Mouse (Mus musculus): Measurements from ENCODE around the gene Abcc2. TPM values are rescaled to one million over a fixed set of nuclear protein-coding genes. Genes with fewer than 3 reads are reported as not detected.

The Abcc2 gene
- polyA plus RNA-seq, 1 experiment from 2014 or later: not detected

GRCm38 (mm10) chr19:43786249-43787026, 4.4 kb downstream of the Abcc2 start:
- Histone ChIP-seq H3K4me2 (no peak overlapping the region), H3K9ac (no peak overlapping the region), H3K9me3 (no peaks in the 10 kb centered on the region), H3K27ac (no peak overlapping the region), H3K27me3 (no peaks in the 10 kb centered on the region), H3K4me3 (replicated peaks) (no peak overlapping the region), H3K4me1 (no peaks in the 10 kb centered on the region), H3K36me3 (replicated peaks) (no peaks in the 10 kb centered on the region)
- WGBS: 87% methylated on average over 13 of the region's 13 CpGs
- ATAC-seq (ENCODE audit: low FRiP score): no peak

- no peak overlapping the region for H3K4me2 ChIP-seq
- no peaks in the 10 kb centered on the region for H3K36me3 ChIP-seq (replicated peaks)
- ATAC-seq (ENCODE audit: low FRiP score): no peak
- H3K27ac ChIP-seq: no peak overlapping the region
- H3K4me3 ChIP-seq (replicated peaks): no peak overlapping the region
- H3K9me3 ChIP-seq: no peaks in the 10 kb centered on the region
- no peak overlapping the region for H3K9ac ChIP-seq
- 96% methylated on average over 7 of the region's 7 CpGs for WGBS
- no peaks in the 10 kb centered on the region for H3K27me3 ChIP-seq
- H3K4me1 ChIP-seq: no peaks in the 10 kb centered on the region
These were observed 7.8 kb downstream of the Abcc2 start for GRCm38 (mm10) chr19:43789817-43790216.

- 93% methylated on average over 4 of the region's 4 CpGs for WGBS
- Histone ChIP-seq H3K4me3 (replicated peaks) (no peak overlapping the region), H3K27me3 (no peaks in the 10 kb centered on the region), H3K9ac (no peak overlapping the region), H3K4me2 (no peak overlapping the region), H3K36me3 (replicated peaks) (no peaks in the 10 kb centered on the region), H3K4me1 (no peaks in the 10 kb centered on the region), H3K27ac (no peak overlapping the region), H3K9me3 (no peaks in the 10 kb centered on the region)
- no peak for ATAC-seq (ENCODE audit: low FRiP score)
These were observed 10.5 kb downstream of the Abcc2 start for GRCm38 (mm10) chr19:43792537-43792936.

DNA sequence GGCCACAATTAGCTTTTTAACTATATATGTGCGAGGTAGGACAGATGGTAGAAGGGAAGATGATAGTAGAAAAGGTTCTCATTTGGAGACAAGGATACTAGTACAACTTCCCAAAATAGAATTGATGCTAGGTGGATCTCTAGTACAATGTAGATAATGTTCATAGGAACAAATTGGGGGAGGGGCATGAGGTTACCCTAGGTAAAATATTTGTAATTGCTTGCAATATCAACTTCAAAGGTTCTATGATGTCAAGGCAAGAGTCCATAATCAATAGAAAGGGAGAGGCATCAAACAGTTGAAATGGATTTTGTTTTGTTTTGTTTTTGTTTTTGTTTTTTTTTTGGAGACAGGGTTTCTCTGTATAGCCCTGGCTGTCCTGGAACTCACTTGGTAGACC, 12.0 kb downstream of the Abcc2 start:
- Histone ChIP-seq H3K4me1 (no peaks in the 10 kb centered on the region), H3K9ac (no peak overlapping the region), H3K4me3 (replicated peaks) (no peak overlapping the region), H3K9me3 (no peaks in the 10 kb centered on the region), H3K27me3 (no peaks in the 10 kb centered on the region), H3K27ac (no peak overlapping the region), H3K36me3 (replicated peaks) (no peaks in the 10 kb centered on the region), H3K4me2 (no peak overlapping the region)
- WGBS: 87% methylated on average over 1 of the region's 1 CpGs
- no peak for ATAC-seq (ENCODE audit: low FRiP score)

DNA sequence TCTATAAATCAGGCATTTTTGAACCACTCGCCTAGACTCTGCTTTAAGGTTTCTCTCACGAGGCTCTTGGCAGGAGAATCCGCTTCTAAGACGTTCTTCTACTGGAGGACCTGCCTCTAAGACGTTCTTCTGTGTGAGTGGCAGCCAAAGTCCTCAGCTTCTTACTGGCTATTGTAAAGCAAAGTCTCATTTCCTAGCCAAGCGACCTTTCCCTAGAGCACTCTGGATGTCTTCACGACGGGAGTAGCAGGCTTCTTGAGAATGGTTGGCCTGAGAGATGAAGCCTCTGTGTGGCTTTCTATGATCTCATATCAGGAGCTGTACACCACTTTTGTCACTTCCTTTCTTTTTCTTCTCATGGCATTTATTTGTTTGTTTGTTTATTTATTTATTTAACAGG, 13.5 kb downstream of the Abcc2 start:
- Histone ChIP-seq H3K4me2 (no peak overlapping the region), H3K36me3 (replicated peaks) (no peaks in the 10 kb centered on the region), H3K4me3 (replicated peaks) (no peak overlapping the region), H3K27ac (no peak overlapping the region), H3K4me1 (no peaks in the 10 kb centered on the region), H3K9ac (no peak overlapping the region), H3K9me3 (no peaks in the 10 kb centered on the region), H3K27me3 (no peaks in the 10 kb centered on the region)
- ATAC-seq (ENCODE audit: low FRiP score): no peak
- 85% methylated on average over 8 of the region's 8 CpGs for WGBS

DNA sequence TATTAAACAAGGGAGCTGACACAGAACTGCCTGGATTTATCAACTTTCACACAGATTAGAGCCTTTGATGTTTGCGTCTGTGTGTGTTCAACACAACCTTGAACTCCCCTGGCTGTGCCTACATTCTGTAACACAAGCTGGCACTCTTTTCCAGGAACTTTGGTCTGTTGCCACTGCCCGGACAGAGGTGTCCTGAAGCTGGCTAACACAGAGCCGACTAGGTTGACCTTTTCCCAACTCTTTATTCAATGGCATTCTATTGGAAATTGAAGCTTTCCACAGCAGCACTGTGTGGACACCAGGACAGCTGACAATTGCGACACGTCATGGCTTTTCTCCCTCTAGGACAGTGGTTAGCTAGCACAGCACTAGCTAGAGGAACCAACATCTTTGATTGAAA, 15.2 kb downstream of the Abcc2 start:
- H3K4me1 ChIP-seq: no peaks in the 10 kb centered on the region
- H3K36me3 ChIP-seq (replicated peaks): no peaks in the 10 kb centered on the region
- no peaks in the 10 kb centered on the region for H3K27me3 ChIP-seq
- 81% methylated on average over 5 of the region's 5 CpGs for WGBS
- no peaks in the 10 kb centered on the region for H3K9me3 ChIP-seq
- no peak overlapping the region for H3K9ac ChIP-seq
- no peak for ATAC-seq (ENCODE audit: low FRiP score)
- H3K4me3 ChIP-seq (replicated peaks): no peak overlapping the region
- no peak overlapping the region for H3K4me2 ChIP-seq
- H3K27ac ChIP-seq: no peak overlapping the region

DNA sequence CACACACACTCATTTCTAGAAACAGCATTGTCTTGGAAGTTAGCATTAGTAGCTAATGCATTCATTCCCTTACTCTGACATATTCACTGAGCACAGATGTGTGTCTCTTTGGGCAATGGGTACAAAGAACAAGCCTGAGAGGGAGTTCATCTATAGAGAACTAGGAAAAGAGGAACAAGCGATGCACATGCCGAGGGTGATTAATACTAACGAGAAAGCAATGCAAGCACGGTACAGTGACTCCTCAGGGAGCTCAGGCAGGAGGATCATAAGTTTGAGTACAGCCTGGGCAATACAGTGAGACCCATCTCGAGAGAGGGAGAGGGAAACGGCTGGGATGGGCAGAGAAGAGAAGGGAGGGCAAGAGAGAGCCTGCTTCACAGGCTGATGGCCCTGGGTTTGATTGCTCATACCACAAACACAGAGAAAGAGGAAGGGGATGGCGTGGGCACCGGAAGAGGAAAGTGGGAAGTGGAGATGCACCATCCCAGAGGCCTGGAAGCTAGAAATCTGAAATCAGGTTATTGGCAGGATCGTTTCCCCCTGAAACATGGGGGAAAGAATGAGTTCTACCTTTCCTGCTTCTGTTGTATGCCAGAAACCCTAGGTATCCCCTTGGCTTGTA, 19.5 kb downstream of the Abcc2 start:
- Histone ChIP-seq H3K9ac (no peak overlapping the region), H3K27ac (no peak overlapping the region), H3K9me3 (no peaks in the 10 kb centered on the region), H3K27me3 (no peaks in the 10 kb centered on the region), H3K36me3 (replicated peaks) (no peaks in the 10 kb centered on the region), H3K4me2 (no peak overlapping the region), H3K4me3 (replicated peaks) (no peak overlapping the region), H3K4me1 (no peaks in the 10 kb centered on the region)
- no peak for ATAC-seq (ENCODE audit: low FRiP score)
- 81% methylated on average over 9 of the region's 9 CpGs for WGBS

DNA sequence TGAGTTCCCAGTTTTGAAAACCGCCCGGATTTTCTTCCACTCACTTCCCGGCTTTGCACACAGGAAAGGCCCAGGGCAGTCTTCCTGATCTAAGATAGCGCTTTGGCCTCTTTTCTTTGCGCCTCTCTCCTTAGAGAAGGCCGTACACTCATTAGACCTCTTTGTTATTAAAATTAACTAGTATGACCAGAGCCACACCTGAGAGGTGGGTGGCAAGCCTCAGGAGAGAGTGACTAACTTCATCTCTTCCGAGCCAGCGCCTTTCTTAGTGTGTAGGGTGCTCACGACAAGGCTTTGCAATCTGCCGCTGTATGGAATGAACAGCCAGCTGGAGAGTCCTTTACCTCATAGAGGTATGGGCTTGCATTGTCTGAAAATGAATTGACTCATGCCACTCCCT, 21.9 kb downstream of the Abcc2 start:
- Histone ChIP-seq H3K4me1 (no peaks in the 10 kb centered on the region), H3K9ac (no peak overlapping the region), H3K27me3 (no peaks in the 10 kb centered on the region), H3K4me3 (replicated peaks) (no peak overlapping the region), H3K36me3 (replicated peaks) (no peaks in the 10 kb centered on the region), H3K27ac (no peak overlapping the region), H3K9me3 (no peaks in the 10 kb centered on the region), H3K4me2 (no peak overlapping the region)
- ATAC-seq (ENCODE audit: low FRiP score): no peak
- WGBS: 80% methylated on average over 10 of the region's 10 CpGs

GRCm38 (mm10) chr19:43809331-43809730, 27.3 kb downstream of the Abcc2 start:
- H3K9me3 ChIP-seq: no peaks in the 10 kb centered on the region
- H3K36me3 ChIP-seq (replicated peaks): no peaks in the 10 kb centered on the region
- no peak overlapping the region for H3K4me3 ChIP-seq (replicated peaks)
- H3K4me2 ChIP-seq: no peak overlapping the region
- no peaks in the 10 kb centered on the region for H3K4me1 ChIP-seq
- H3K27me3 ChIP-seq: no peaks in the 10 kb centered on the region
- ATAC-seq (ENCODE audit: low FRiP score): no peak
- no peak overlapping the region for H3K27ac ChIP-seq
- H3K9ac ChIP-seq: no peak overlapping the region
- WGBS: 42% methylated on average over 4 of the region's 4 CpGs

GRCm38 (mm10) chr19:43811419-43811818, 29.4 kb downstream of the Abcc2 start:
- no peaks in the 10 kb centered on the region for H3K4me1 ChIP-seq
- no peaks in the 10 kb centered on the region for H3K36me3 ChIP-seq (replicated peaks)
- no peaks in the 10 kb centered on the region for H3K9me3 ChIP-seq
- no peak for ATAC-seq (ENCODE audit: low FRiP score)
- H3K4me3 ChIP-seq (replicated peaks): no peak overlapping the region
- H3K27me3 ChIP-seq: no peaks in the 10 kb centered on the region
- no peak overlapping the region for H3K27ac ChIP-seq
- WGBS: 97% methylated on average over 4 of the region's 4 CpGs
- H3K4me2 ChIP-seq: no peak overlapping the region
- H3K9ac ChIP-seq: no peak overlapping the region

- H3K4me1 ChIP-seq: no peaks in the 10 kb centered on the region
- H3K9ac ChIP-seq: no peak overlapping the region
- WGBS: 87% methylated on average over 10 of the region's 10 CpGs
- no peaks in the 10 kb centered on the region for H3K27me3 ChIP-seq
- H3K9me3 ChIP-seq: no peaks in the 10 kb centered on the region
- H3K27ac ChIP-seq: no peak overlapping the region
- no peaks in the 10 kb centered on the region for H3K36me3 ChIP-seq (replicated peaks)
- ATAC-seq (ENCODE audit: low FRiP score): no peak
- no peak overlapping the region for H3K4me2 ChIP-seq
- H3K4me3 ChIP-seq (replicated peaks): no peak overlapping the region
These were observed 31.3 kb downstream of the Abcc2 start for GRCm38 (mm10) chr19:43813315-43813714.

DNA sequence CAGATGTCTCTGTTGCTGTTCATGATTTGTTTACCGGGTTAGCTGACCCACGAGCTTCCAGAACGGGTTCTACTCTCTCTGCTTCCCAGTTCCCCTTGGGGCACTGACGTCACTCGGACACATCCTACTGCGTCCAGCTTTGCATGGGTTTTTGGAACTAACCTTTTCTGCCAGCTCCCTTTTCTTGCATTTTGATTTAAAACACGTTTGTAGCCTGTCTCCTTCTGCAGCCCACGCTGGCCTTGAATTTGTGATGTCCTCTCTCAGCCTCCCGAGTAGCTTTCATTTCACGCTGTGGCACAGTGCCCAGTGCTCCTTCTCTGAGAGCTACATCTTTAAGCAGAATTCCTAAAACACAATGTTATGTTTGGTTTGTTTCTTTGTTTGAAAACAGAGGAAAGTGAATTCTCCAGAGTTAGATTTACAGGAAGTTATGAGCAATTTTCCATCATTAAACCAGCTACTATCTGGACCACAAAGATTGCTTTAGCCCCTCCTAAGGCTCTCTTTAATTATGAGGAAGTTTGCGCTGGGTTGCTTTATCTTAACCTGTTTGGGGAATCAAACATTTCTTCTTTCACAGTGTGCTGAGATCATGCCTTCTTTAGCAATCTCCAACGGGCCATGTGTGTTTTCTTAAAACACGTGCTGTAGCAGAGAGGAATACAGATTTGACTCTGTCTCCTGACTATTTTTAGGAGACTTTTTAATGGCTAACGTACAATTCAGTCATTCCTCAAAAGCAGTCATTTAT, 33.8 kb downstream of the Abcc2 start:
- no peaks in the 10 kb centered on the region for H3K36me3 ChIP-seq (replicated peaks)
- H3K9ac ChIP-seq: no peak overlapping the region
- H3K27ac ChIP-seq: no peak overlapping the region
- no peaks in the 10 kb centered on the region for H3K9me3 ChIP-seq
- H3K4me2 ChIP-seq: no peak overlapping the region
- no peaks in the 10 kb centered on the region for H3K27me3 ChIP-seq
- no peak for ATAC-seq (ENCODE audit: low FRiP score)
- 88% methylated on average over 14 of the region's 14 CpGs for WGBS
- H3K4me3 ChIP-seq (replicated peaks): no peak overlapping the region
- no peaks in the 10 kb centered on the region for H3K4me1 ChIP-seq

Data from forebrain, embryonic 12.5 days (tissue).